In the genomic region with DNA sequence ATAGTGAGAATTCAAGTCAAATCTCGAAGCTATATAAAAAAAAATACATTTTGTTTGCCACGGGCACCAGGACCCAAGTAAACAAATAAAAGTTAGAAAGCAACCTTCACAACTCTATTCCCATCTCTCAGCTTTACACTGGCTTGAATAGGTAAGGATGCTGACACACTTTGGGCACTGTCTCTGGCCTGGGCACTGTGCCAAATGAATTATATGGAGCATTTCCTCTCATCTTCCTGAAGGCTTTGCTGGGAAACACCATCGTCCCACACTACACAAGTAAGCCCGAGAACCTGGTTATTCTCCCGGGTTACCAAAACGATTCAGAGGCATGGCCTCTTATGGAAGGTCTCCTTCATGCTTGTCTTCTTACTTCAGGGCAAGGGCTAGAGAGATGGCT, we compare ENCODE assay signal across 9 mouse cellular contexts.
DNase-seq lines count a peak whose midpoint lies in the region; ATAC-seq and TF ChIP-seq lines count a peak whose summit lies in the region.
"Had no signal": no experiment of that assay in that cellular context is flagged by ENCODE, and none has a peak within 500 bp of the region (broad histone marks: within the 10 kb centered on the region; RNA-seq: fewer than 3 reads in every experiment).

No protein-coding gene starts in this region.

- 28% methylated on average over 6 of the region's 6 CpGs for WGBS in forebrain, embryonic 15.5 days
- WGBS in forebrain, embryonic 11.5 days, result 76% methylated on average over 6 of the region's 6 CpGs
- WGBS in lung, postnatal 0 days, result 58% methylated on average over 6 of the region's 6 CpGs
- 45% methylated on average over 6 of the region's 6 CpGs for WGBS in hindbrain, embryonic 14.5 days
- WGBS in neural tube, embryonic 15.5 days, result 31% methylated on average over 6 of the region's 6 CpGs

- peak overlapping the region; percentile 38 for H3K4me2 ChIP-seq in forebrain, embryonic 15.5 days (replicated peaks)
- no peak overlapping the region for H3K4me2 ChIP-seq in forebrain, embryonic 11.5 days (ENCODE audit: low read depth, low read length, severe bottlenecking)
- no peak overlapping the region for H3K4me2 ChIP-seq in lung, postnatal 0 days (replicated peaks; ENCODE audit: low read depth, low read length)
- H3K4me2 ChIP-seq in hindbrain, embryonic 14.5 days (replicated peaks), result peak overlapping the region; percentile 42
- H3K4me2 ChIP-seq in neural tube, embryonic 15.5 days, result peak overlapping the region; percentile 46

- peak; percentile 49 for ATAC-seq in forebrain, embryonic 15.5 days (replicated peaks)
- no peak for ATAC-seq in forebrain, embryonic 11.5 days (replicated peaks; ENCODE audit: low FRiP score)
- ATAC-seq in lung, postnatal 0 days, result no peak
- peak; percentile 55; the same call in 1 of the 2 replicates for ATAC-seq in hindbrain, embryonic 14.5 days (ENCODE audit: low FRiP score)
- ATAC-seq in neural tube, embryonic 15.5 days (ENCODE audit: low FRiP score), result no peak; the same call in 1 of the 2 replicates

- H3K27me3 ChIP-seq in forebrain, embryonic 15.5 days, result no peaks in the 10 kb centered on the region
- H3K27me3 ChIP-seq in forebrain, embryonic 11.5 days (ENCODE audit: control insufficient read depth, insufficient read depth, low read length), result no peaks in the 10 kb centered on the region
- H3K27me3 ChIP-seq in lung, postnatal 0 days (replicated peaks; ENCODE audit: insufficient read depth, low read length), result no peaks in the 10 kb centered on the region
- H3K27me3 ChIP-seq in hindbrain, embryonic 14.5 days (ENCODE audit: control insufficient read depth, insufficient read depth, low read length), result no peaks in the 10 kb centered on the region
- no peaks in the 10 kb centered on the region for H3K27me3 ChIP-seq in neural tube, embryonic 15.5 days (replicated peaks)

- no peak for TF ChIP-seq EP300 in lung, postnatal 0 days (IDR thresholded peaks at IDR 0.05)

- no peaks in the 10 kb centered on the region for H3K9me3 ChIP-seq in forebrain, embryonic 15.5 days
- H3K9me3 ChIP-seq in forebrain, embryonic 11.5 days (ENCODE audit: control insufficient read depth, low read length), result no peaks in the 10 kb centered on the region
- no peaks in the 10 kb centered on the region for H3K9me3 ChIP-seq in lung, postnatal 0 days (ENCODE audit: low read length)
- H3K9me3 ChIP-seq in hindbrain, embryonic 14.5 days (ENCODE audit: control insufficient read depth, low read length), result no peaks in the 10 kb centered on the region
- H3K9me3 ChIP-seq in neural tube, embryonic 15.5 days (replicated peaks), result peaks cover 5% of the 10 kb centered on the region; the same call in 1 of the 2 replicates
- H3K9me3 ChIP-seq: limb, embryonic 10.5 days had no signal

- peaks cover 14% of the 10 kb centered on the region for H3K4me1 ChIP-seq in forebrain, embryonic 15.5 days
- H3K4me1 ChIP-seq in forebrain, embryonic 11.5 days (replicated peaks; ENCODE audit: control insufficient read depth, insufficient read depth, low read length), result no peaks in the 10 kb centered on the region
- H3K4me1 ChIP-seq in lung, postnatal 0 days (ENCODE audit: insufficient read depth, low read depth, low read length), result no peaks in the 10 kb centered on the region
- peaks cover 7% of the 10 kb centered on the region for H3K4me1 ChIP-seq in hindbrain, embryonic 14.5 days (replicated peaks; ENCODE audit: control insufficient read depth, insufficient read depth, low read length)
- peaks cover 12% of the 10 kb centered on the region for H3K4me1 ChIP-seq in neural tube, embryonic 15.5 days
- H3K4me1 ChIP-seq: limb, embryonic 10.5 days had no signal

- no peak for TF ChIP-seq CTCF in lung, postnatal 0 days (IDR thresholded peaks at IDR 0.05)

- DNase-seq in forebrain, embryonic 11.5 days (ENCODE audit: low spot score), result no peak
- DNase-seq in lung, postnatal 14 days, result peak; percentile 15
- DNase-seq in lung, postnatal 0 days (ENCODE audit: low spot score), result no peak
- DNase-seq in hindbrain, embryonic 14.5 days (ENCODE audit: low spot score), result peak; percentile 60
- no peak for DNase-seq in right cerebral cortex, adult 18-20 months
- no peak for DNase-seq in urinary bladder, postnatal 10 days (ENCODE audit: low spot score)

- H3K36me3 ChIP-seq in forebrain, embryonic 15.5 days, result no peaks in the 10 kb centered on the region
- H3K36me3 ChIP-seq in forebrain, embryonic 11.5 days (ENCODE audit: control insufficient read depth, insufficient read depth, low read length), result no peaks in the 10 kb centered on the region
- H3K36me3 ChIP-seq in lung, postnatal 0 days (ENCODE audit: insufficient read depth, low read length), result no peaks in the 10 kb centered on the region
- no peaks in the 10 kb centered on the region for H3K36me3 ChIP-seq in hindbrain, embryonic 14.5 days (replicated peaks; ENCODE audit: control insufficient read depth, insufficient read depth)
- H3K36me3 ChIP-seq in neural tube, embryonic 15.5 days, result no peaks in the 10 kb centered on the region
- H3K36me3 ChIP-seq: limb, embryonic 10.5 days had no signal

- H3K27ac ChIP-seq in forebrain, embryonic 15.5 days (replicated peaks), result peak overlapping the region; percentile 21; the same call in 1 of the 2 replicates
- no peak overlapping the region for H3K27ac ChIP-seq in forebrain, embryonic 11.5 days (ENCODE audit: low read depth, low read length)
- H3K27ac ChIP-seq in lung, postnatal 0 days (ENCODE audit: low read length), result no peak overlapping the region
- H3K27ac ChIP-seq in hindbrain, embryonic 14.5 days, result peak overlapping the region; percentile 50; the same call in 1 of the 2 replicates
- no peak overlapping the region; the same call in 1 of the 2 replicates for H3K27ac ChIP-seq in neural tube, embryonic 15.5 days (replicated peaks)
- H3K27ac ChIP-seq: limb, embryonic 10.5 days had no signal

- peak overlapping the region; percentile 22; the same call in 1 of the 2 replicates for H3K4me3 ChIP-seq in forebrain, embryonic 15.5 days
- H3K4me3 ChIP-seq in forebrain, embryonic 11.5 days (ENCODE audit: low read depth, low read length), result no peak overlapping the region
- H3K4me3 ChIP-seq in lung, postnatal 0 days (ENCODE audit: low read depth, low read length), result no peak overlapping the region
- H3K4me3 ChIP-seq in hindbrain, embryonic 14.5 days (replicated peaks; ENCODE audit: low read length), result no peak overlapping the region
- no peak overlapping the region for H3K4me3 ChIP-seq in neural tube, embryonic 15.5 days (replicated peaks)
- H3K4me3 ChIP-seq: limb, embryonic 10.5 days had no signal

- no peak overlapping the region for H3K9ac ChIP-seq in forebrain, embryonic 15.5 days (replicated peaks)
- H3K9ac ChIP-seq in forebrain, embryonic 11.5 days (ENCODE audit: low read length), result no peak overlapping the region
- H3K9ac ChIP-seq in lung, postnatal 0 days (replicated peaks; ENCODE audit: low read depth), result no peak overlapping the region
- no peak overlapping the region for H3K9ac ChIP-seq in hindbrain, embryonic 14.5 days
- H3K9ac ChIP-seq in neural tube, embryonic 15.5 days (replicated peaks), result no peak overlapping the region

Comparison
In these comparisons a context has a peak if more than half of its experiments do, and no peak if none do; other contexts are left out.
1. ATAC-seq: peak in forebrain, embryonic 15.5 days (single experiment) and hindbrain, embryonic 14.5 days (single experiment); none in forebrain, embryonic 11.5 days (single experiment), lung, postnatal 0 days (single experiment) and neural tube, embryonic 15.5 days (single experiment).
2. H3K27ac ChIP-seq: peak in forebrain, embryonic 15.5 days (single experiment) and hindbrain, embryonic 14.5 days (single experiment); none in forebrain, embryonic 11.5 days (single experiment), lung, postnatal 0 days (single experiment) and neural tube, embryonic 15.5 days (single experiment).
3. H3K4me2 ChIP-seq: peak in forebrain, embryonic 15.5 days (single experiment), hindbrain, embryonic 14.5 days (single experiment) and neural tube, embryonic 15.5 days (single experiment); none in forebrain, embryonic 11.5 days (single experiment) and lung, postnatal 0 days (single experiment).
4. DNase-seq: peak in lung, postnatal 14 days (single experiment) and hindbrain, embryonic 14.5 days (single experiment); none in forebrain, embryonic 11.5 days (single experiment), lung, postnatal 0 days (single experiment), right cerebral cortex, adult 18-20 months (single experiment) and urinary bladder, postnatal 10 days (single experiment).